Comparison of ENCODE assay signal across 21 mouse cellular contexts in genomic region chr6:31333228-31333922, GRCm38 (mm10).
A peak's percentile ranks its signal among the peaks of the same experiment; 100 is the strongest.
DNase-seq lines count a peak whose midpoint lies in the region; ATAC-seq and TF ChIP-seq lines count a peak whose summit lies in the region.
"Had no signal": no experiment of that assay in that cellular context is flagged by ENCODE, and none has a peak within 500 bp of the region (broad histone marks: within the 10 kb centered on the region; RNA-seq: fewer than 3 reads in every experiment).

No protein-coding gene starts in this region.

- H3K9me3 ChIP-seq in kidney, embryonic 15.5 days (replicated peaks): no peaks in the 10 kb centered on the region
- no peaks in the 10 kb centered on the region for H3K9me3 ChIP-seq in midbrain, embryonic 11.5 days (ENCODE audit: control insufficient read depth, low read length)
- no peaks in the 10 kb centered on the region for H3K9me3 ChIP-seq in liver, embryonic 11.5 days (ENCODE audit: control insufficient read depth, low read length)
- H3K9me3 ChIP-seq: forebrain, embryonic 12.5 days had no signal

- TF ChIP-seq CTCF in brain, embryonic 14.5 days (IDR thresholded peaks at IDR 0.05; ENCODE audit: borderline replicate concordance, extremely low read depth, insufficient read depth, insufficient read length): no peak

- H3K27me3 ChIP-seq in kidney, embryonic 15.5 days: no peaks in the 10 kb centered on the region
- H3K27me3 ChIP-seq in midbrain, embryonic 11.5 days (ENCODE audit: control insufficient read depth, insufficient read depth, low read length): no peaks in the 10 kb centered on the region
- H3K27me3 ChIP-seq in liver, embryonic 11.5 days (replicated peaks; ENCODE audit: control insufficient read depth, insufficient read depth, low read length): no peaks in the 10 kb centered on the region

- no peaks in the 10 kb centered on the region for H3K36me3 ChIP-seq in kidney, embryonic 15.5 days
- no peaks in the 10 kb centered on the region for H3K36me3 ChIP-seq in midbrain, embryonic 11.5 days (ENCODE audit: control insufficient read depth, insufficient read depth, low read length)
- no peaks in the 10 kb centered on the region for H3K36me3 ChIP-seq in liver, embryonic 11.5 days (ENCODE audit: control insufficient read depth, insufficient read depth, low read length)
- H3K36me3 ChIP-seq: forebrain, embryonic 12.5 days had no signal

- H3K4me1 ChIP-seq in kidney, embryonic 15.5 days: no peaks in the 10 kb centered on the region
- H3K4me1 ChIP-seq in midbrain, embryonic 11.5 days (ENCODE audit: control insufficient read depth, insufficient read depth, low read length): peaks cover 5% of the 10 kb centered on the region
- H3K4me1 ChIP-seq in liver, embryonic 11.5 days (replicated peaks; ENCODE audit: control insufficient read depth, insufficient read depth, low read length): no peaks in the 10 kb centered on the region

- WGBS in kidney, embryonic 15.5 days: 66% methylated on average over 16 of the region's 16 CpGs
- WGBS in midbrain, embryonic 11.5 days: 72% methylated on average over 16 of the region's 16 CpGs
- WGBS in liver, embryonic 11.5 days: 83% methylated on average over 16 of the region's 16 CpGs

- H3K4me3 ChIP-seq in kidney, embryonic 15.5 days (replicated peaks): no peak overlapping the region
- no peak overlapping the region for H3K4me3 ChIP-seq in midbrain, embryonic 11.5 days (ENCODE audit: low read depth, low read length)
- H3K4me3 ChIP-seq in liver, embryonic 11.5 days (ENCODE audit: low read depth, low read length): no peak overlapping the region
- H3K4me3 ChIP-seq: forebrain, embryonic 12.5 days; heart, adult 2 months had no signal

- no peak for TF ChIP-seq POLR2A in brain, embryonic 14.5 days (IDR thresholded peaks at IDR 0.05; ENCODE audit: borderline replicate concordance, extremely low read depth, insufficient read depth, insufficient read length, poor library complexity, severe bottlenecking)

- peak; percentile 8 for DNase-seq in embryo, embryonic 10.5 days (ENCODE audit: low spot score)
- DNase-seq in embryo, embryonic 10 days (ENCODE audit: low spot score): no peak
- DNase-seq in kidney, postnatal 10 days: no peak
- peak; percentile 44 for DNase-seq in brain, embryonic 14.5 days (ENCODE audit: low read depth)
- peak; percentile 80 for DNase-seq in midbrain, embryonic 11.5 days (ENCODE audit: low spot score, missing footprints)
- DNase-seq in liver, embryonic 11.5 days (ENCODE audit: low spot score): no peak
- no peak for DNase-seq in kidney, adult 18-20 months
- DNase-seq: adrenal gland, postnatal 10 days; cerebellum, adult 11 months; cerebellum, postnatal 10 days; heart, adult 2 months; kidney, adult 11 months; kidney, postnatal 14 days; lung, adult 18-20 months; lung, postnatal 36 days; spleen, adult 18-20 months; thymus, adult 2 months had no signal

- no peak overlapping the region for H3K9ac ChIP-seq in kidney, embryonic 15.5 days
- no peak overlapping the region for H3K9ac ChIP-seq in midbrain, embryonic 11.5 days (ENCODE audit: low read length)
- H3K9ac ChIP-seq in liver, embryonic 11.5 days (ENCODE audit: low read depth, low read length): no peak overlapping the region
- H3K9ac ChIP-seq: forebrain, embryonic 12.5 days had no signal

- ATAC-seq in kidney, embryonic 15.5 days (replicated peaks; ENCODE audit: low FRiP score): 0 out of 2 replicates have a peak, but pooled peaks have one; percentile 22
- no peak for ATAC-seq in midbrain, embryonic 11.5 days (ENCODE audit: low FRiP score)
- ATAC-seq in liver, embryonic 11.5 days (replicated peaks; ENCODE audit: low FRiP score): no peak; the same call in 1 of the 2 replicates
- ATAC-seq: activated CD4-positive, CD25-positive, alpha-beta regulatory T cell, adult 4 months; CD4-positive, CD25-positive, alpha-beta regulatory T cell, adult 4 months had no signal

- H3K27ac ChIP-seq in kidney, embryonic 15.5 days: no peak overlapping the region
- H3K27ac ChIP-seq in midbrain, embryonic 11.5 days (ENCODE audit: low read depth, low read length): no peak overlapping the region
- no peak overlapping the region for H3K27ac ChIP-seq in liver, embryonic 11.5 days (ENCODE audit: low read depth, low read length)
- H3K27ac ChIP-seq: forebrain, embryonic 12.5 days; heart, adult 2 months had no signal

- no peak overlapping the region for H3K4me2 ChIP-seq in kidney, embryonic 15.5 days
- H3K4me2 ChIP-seq in midbrain, embryonic 11.5 days: no peak overlapping the region
- no peak overlapping the region for H3K4me2 ChIP-seq in liver, embryonic 11.5 days
- H3K4me2 ChIP-seq: forebrain, embryonic 12.5 days had no signal

Comparison
In these comparisons a context has a peak if more than half of its experiments do, and no peak if none do; other contexts are left out.
1. DNase-seq: peak in embryo, embryonic 10.5 days (single experiment), brain, embryonic 14.5 days (single experiment) and midbrain, embryonic 11.5 days (single experiment); none in embryo, embryonic 10 days (single experiment), kidney, postnatal 10 days (single experiment), liver, embryonic 11.5 days (single experiment) and kidney, adult 18-20 months (single experiment).